Comparison of ENCODE assay signal across 26 mouse cellular contexts in the genomic region with DNA sequence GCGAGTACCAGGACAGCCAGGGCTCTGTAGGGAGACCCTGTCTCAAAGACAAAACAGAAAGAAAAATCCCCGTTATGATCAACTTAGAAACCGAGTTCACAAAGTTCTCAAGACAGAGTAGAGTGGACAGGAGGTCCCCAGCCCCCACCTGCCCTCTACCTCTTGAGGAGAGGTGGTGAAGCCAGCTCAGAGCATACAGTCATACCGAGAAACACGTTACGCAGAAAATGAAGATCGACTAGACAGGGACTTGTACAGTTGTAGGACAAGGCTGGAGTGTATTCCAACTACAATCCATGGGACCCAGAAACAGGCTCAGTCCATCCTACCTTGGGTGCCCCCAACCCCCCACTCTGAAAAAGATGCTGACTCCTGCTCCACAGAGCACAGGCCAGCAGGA.
"Had no signal": no experiment of that assay in that cellular context is flagged by ENCODE, and none has a peak within 500 bp of the region (broad histone marks: within the 10 kb centered on the region; RNA-seq: fewer than 3 reads in every experiment).

No protein-coding gene starts in this region.

- H3K27ac ChIP-seq: embryonic facial prominence, embryonic 10.5 days; embryonic facial prominence, embryonic 12.5 days; embryonic facial prominence, embryonic 13.5 days; embryonic facial prominence, embryonic 15.5 days; forebrain, embryonic 10.5 days; forebrain, embryonic 13.5 days; gastrocnemius, adult 2 months; heart, adult 2 months had no signal

- H3K4me3 ChIP-seq: embryonic facial prominence, embryonic 10.5 days; embryonic facial prominence, embryonic 12.5 days; embryonic facial prominence, embryonic 13.5 days; embryonic facial prominence, embryonic 15.5 days; erythroblast, embryonic 14.5 days; forebrain, embryonic 10.5 days; forebrain, embryonic 12.5 days; forebrain, embryonic 13.5 days; forebrain, embryonic 15.5 days; gastrocnemius, adult 2 months; heart, adult 2 months had no signal

- DNase-seq: cerebellum, adult 8-10 months; cerebellum, adult 9-10 months; cerebellum, adult 9-11 months; cerebellum, postnatal 10 days; cerebellum, postnatal 14 days; cerebellum, postnatal 25 days; cerebellum, postnatal 36 days; embryo, embryonic 11 days; forebrain, postnatal 0 days; gastrocnemius, adult 2 months; gastrocnemius, postnatal 10 days; gastrocnemius, postnatal 14 days; gastrocnemius, postnatal 25 days; gastrocnemius, postnatal 36 days; heart, adult 11 months; heart, adult 18-20 months; heart, adult 2 months had no signal

- H3K4me1 ChIP-seq: forebrain, embryonic 12.5 days had no signal

- H3K9ac ChIP-seq: embryonic facial prominence, embryonic 15.5 days; forebrain, embryonic 12.5 days; forebrain, embryonic 13.5 days; forebrain, embryonic 15.5 days; forebrain, postnatal 0 days had no signal

- H3K27me3 ChIP-seq: embryonic facial prominence, embryonic 12.5 days; embryonic facial prominence, embryonic 13.5 days; embryonic facial prominence, embryonic 15.5 days; forebrain, embryonic 12.5 days; forebrain, embryonic 13.5 days; forebrain, embryonic 15.5 days had no signal

- H3K9me3 ChIP-seq: embryonic facial prominence, embryonic 10.5 days; embryonic facial prominence, embryonic 12.5 days; embryonic facial prominence, embryonic 13.5 days; embryonic facial prominence, embryonic 15.5 days; forebrain, embryonic 10.5 days; forebrain, embryonic 12.5 days; forebrain, embryonic 13.5 days; forebrain, embryonic 15.5 days had no signal

- H3K4me2 ChIP-seq: embryonic facial prominence, embryonic 12.5 days; embryonic facial prominence, embryonic 13.5 days; embryonic facial prominence, embryonic 15.5 days; forebrain, embryonic 12.5 days; forebrain, embryonic 13.5 days; forebrain, embryonic 15.5 days had no signal
